Mouse (Mus musculus) T-helper 17 cell (primary cell): ENCODE data around the gene Ncam1.

Experiments used
- in situ Hi-C, 2 experiments: fragments of 300-600 bp; cut with MboI, MseI; formaldehyde crosslinking; loops; 1 replicate in 1 of 2; 2 replicates in 1 of 2; pipeline ENCODE4 v1.15.1; 2025; ENCODE audit warnings: high pct_unique_total_duplicates in 2 of 2

Gene Ncam1

GRCm38 (mm10) chr9:49510666-49511065 is 288.1 kb downstream of the Ncam1 start:
- in situ Hi-C loops, result loop anchor here in 1 of 2 experiments (10.0 kb wide), 1 partner anchor 1274 kb away; no protein-coding TSS in a partner anchor

GRCm38 (mm10) chr9:49509628-49510027 is 289.1 kb downstream of the Ncam1 start:
- in situ Hi-C loops, result loop anchor here in 1 of 2 experiments (10.0 kb wide), 1 partner anchor 1275 kb away; no protein-coding TSS in a partner anchor

- in situ Hi-C loops, result no loop called here
These were observed 289.6 kb downstream of the Ncam1 start for GRCm38 (mm10) chr9:49509094-49509493.

- in situ Hi-C loops, result no loop called here
These were observed 290.7 kb downstream of the Ncam1 start for GRCm38 (mm10) chr9:49507829-49508585.

- in situ Hi-C loops, result no loop called here
These were observed 294.1 kb downstream of the Ncam1 start for GRCm38 (mm10) chr9:49504658-49505057.

GRCm38 (mm10) chr9:49502245-49502644 is 296.5 kb downstream of the Ncam1 start:
- in situ Hi-C loops, result no loop called here

- in situ Hi-C loops, result loop anchor here (10.0 to 25.0 kb wide), 4 partner anchors 538 to 1087 kb away; partner anchors contain the start of gene Htr3b (in 1 of the 2)
These were observed 298.8 kb downstream of the Ncam1 start for GRCm38 (mm10) chr9:49499878-49500277.

GRCm38 (mm10) chr9:49493979-49494649 is 304.6 kb downstream of the Ncam1 start:
- in situ Hi-C loops, result loop anchor here (5.0 to 25.0 kb wide), 5 partner anchors 532 to 1268 kb away; partner anchors contain the start of gene Htr3b (in 1 of the 2)

GRCm38 (mm10) chr9:49490609-49491008 is 308.1 kb downstream of the Ncam1 start:
- in situ Hi-C loops, result loop anchor here (5.0 to 25.0 kb wide), 5 partner anchors 528 to 1272 kb away; partner anchors contain the start of gene Htr3b (in 1 of the 2)

GRCm38 (mm10) chr9:49488912-49489895 is 309.5 kb downstream of the Ncam1 start:
- in situ Hi-C loops, result loop anchor here (5.0 to 25.0 kb wide), 5 partner anchors 242 to 1098 kb away; partner anchors contain the start of gene Htr3b (in 1 of the 2)

GRCm38 (mm10) chr9:49488258-49488657 is 310.5 kb downstream of the Ncam1 start:
- in situ Hi-C loops, result loop anchor here (5.0 to 25.0 kb wide), 5 partner anchors 241 to 1099 kb away; partner anchors contain the start of gene Htr3b (in 1 of the 2)

- in situ Hi-C loops, result loop anchor here (5.0 to 25.0 kb wide), 5 partner anchors 240 to 1100 kb away; partner anchors contain the start of gene Htr3b (in 1 of the 2)
These were observed 311.1 kb downstream of the Ncam1 start for GRCm38 (mm10) chr9:49487657-49487943.

- in situ Hi-C loops, result loop anchor here (5.0 to 25.0 kb wide), 5 partner anchors 240 to 1100 kb away; partner anchors contain the start of gene Htr3b (in 1 of the 2)
These were observed 311.7 kb downstream of the Ncam1 start for GRCm38 (mm10) chr9:49486805-49487656.

GRCm38 (mm10) chr9:49485892-49486311 is 312.8 kb downstream of the Ncam1 start, which contains the start of gene Ttc12:
Gene Ttc12 (minus strand): TSS chr9:49486225.
- in situ Hi-C loops, result loop anchor here (5.0 to 25.0 kb wide), 5 partner anchors 239 to 1101 kb away; partner anchors contain the start of gene Htr3b (in 1 of the 2)

GRCm38 (mm10) chr9:49485250-49485891 is 313.4 kb downstream of the Ncam1 start:
- in situ Hi-C loops, result loop anchor here (5.0 to 25.0 kb wide), 5 partner anchors 238 to 1102 kb away; partner anchors contain the start of gene Htr3b (in 1 of the 2)

GRCm38 (mm10) chr9:49483316-49483715 is 315.4 kb downstream of the Ncam1 start:
- in situ Hi-C loops, result loop anchor here (10.0 to 25.0 kb wide), 3 partner anchors 489 to 1104 kb away; partner anchors contain the start of gene Htr3b (in 1 of the 2)

- in situ Hi-C loops, result loop anchor here in 1 of 2 experiments (25.0 kb wide), 1 partner anchor 835 kb away; no protein-coding TSS in a partner anchor
These were observed 326.6 kb downstream of the Ncam1 start for GRCm38 (mm10) chr9:49472126-49472525.

GRCm38 (mm10) chr9:49470946-49471345 is 327.8 kb downstream of the Ncam1 start:
- in situ Hi-C loops, result loop anchor here in 1 of 2 experiments (25.0 kb wide), 1 partner anchor 834 kb away; no protein-coding TSS in a partner anchor

GRCm38 (mm10) chr9:49470006-49470405 is 328.7 kb downstream of the Ncam1 start:
- in situ Hi-C loops, result loop anchor here in 1 of 2 experiments (25.0 kb wide), 1 partner anchor 833 kb away; no protein-coding TSS in a partner anchor
